Mouse (Mus musculus): ENCODE results near the gene Pdia4. TPM values are rescaled to one million over a fixed set of nuclear protein-coding genes. Genes with fewer than 3 reads are reported as not detected.

Pdia4 gene
- polyA plus RNA-seq, 1 experiment from 2014 or later: 304 TPM

DNA sequence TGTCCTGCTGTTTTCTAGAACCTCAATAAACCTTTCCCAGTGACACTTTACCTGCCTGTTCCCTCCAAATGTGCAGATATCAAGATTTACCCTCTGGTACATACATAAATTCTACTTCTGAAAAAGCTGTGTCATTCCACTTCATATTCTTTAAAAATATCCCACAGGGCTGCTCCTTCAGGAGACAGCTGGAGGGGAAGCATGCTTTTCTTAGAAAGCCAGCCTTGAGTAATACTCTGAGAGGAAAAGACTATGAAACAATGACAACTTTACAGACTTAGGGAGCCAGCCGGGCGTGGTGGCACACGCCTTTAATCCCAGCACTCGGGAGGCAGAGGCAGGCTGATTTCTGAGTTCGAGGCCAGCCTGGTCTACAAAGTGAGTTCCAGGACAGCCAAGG is 4.7 kb downstream of the Pdia4 start:
- Histone ChIP-seq H3K27ac (no peak overlapping the region), H3K27me3 (replicated peaks) (no peaks in the 10 kb centered on the region), H3K9ac (no peak overlapping the region), H3K9me3 (no peaks in the 10 kb centered on the region), H3K4me2 (replicated peaks) (no peak overlapping the region), H3K36me3 (peaks cover 24% of the 10 kb centered on the region), H3K4me1 (replicated peaks) (peaks cover 11% of the 10 kb centered on the region; the same call in 1 of the 2 replicates), H3K4me3 (replicated peaks) (no peak overlapping the region)
- WGBS: 89% methylated on average over 5 of the region's 5 CpGs
- ATAC-seq: no peak

- Histone ChIP-seq H3K27ac (no peak overlapping the region), H3K27me3 (replicated peaks) (no peaks in the 10 kb centered on the region), H3K36me3 (peaks cover 35% of the 10 kb centered on the region), H3K4me1 (replicated peaks) (peaks cover 11% of the 10 kb centered on the region; the same call in 1 of the 2 replicates), H3K4me2 (replicated peaks) (no peak overlapping the region), H3K9me3 (no peaks in the 10 kb centered on the region), H3K4me3 (replicated peaks) (no peak overlapping the region), H3K9ac (no peak overlapping the region)
- no peak for ATAC-seq
- 84% methylated on average over 2 of the region's 2 CpGs for WGBS
Observed at GRCm38 (mm10) chr6:47807419-47807818, 5.8 kb downstream of the Pdia4 start.

- Histone ChIP-seq H3K9ac (no peak overlapping the region), H3K4me2 (replicated peaks) (no peak overlapping the region), H3K4me1 (replicated peaks) (peaks cover 7% of the 10 kb centered on the region; the same call in 1 of the 2 replicates), H3K9me3 (no peaks in the 10 kb centered on the region), H3K36me3 (peaks cover 46% of the 10 kb centered on the region), H3K27me3 (replicated peaks) (no peaks in the 10 kb centered on the region), H3K4me3 (replicated peaks) (no peak overlapping the region), H3K27ac (no peak overlapping the region)
- no peak for ATAC-seq
- WGBS: 70% methylated on average over 2 of the region's 2 CpGs
Observed at GRCm38 (mm10) chr6:47805520-47805919, 7.7 kb downstream of the Pdia4 start.

DNA sequence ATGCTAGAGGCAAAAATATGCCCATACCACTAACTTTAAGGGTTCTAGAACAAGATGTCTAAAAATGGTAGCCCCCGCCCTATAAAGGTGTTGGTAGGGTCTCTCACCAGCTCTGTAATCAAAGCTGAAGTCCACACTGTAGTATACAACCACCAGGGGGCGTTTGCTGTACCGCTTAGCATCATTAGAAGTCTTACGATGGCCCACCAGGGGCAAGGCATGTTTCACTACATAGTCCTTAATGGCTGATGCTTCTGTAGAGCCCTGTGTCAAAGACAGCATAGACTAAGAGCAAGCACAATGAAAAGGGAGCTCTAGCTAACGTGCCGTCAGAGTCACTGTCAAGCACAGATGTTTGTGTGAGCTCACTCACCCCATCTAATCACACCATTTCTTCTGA is 14.2 kb downstream of the Pdia4 start:
- WGBS: 48% methylated on average over 6 of the region's 6 CpGs
- H3K9ac ChIP-seq: no peak overlapping the region
- no peaks in the 10 kb centered on the region for H3K27me3 ChIP-seq (replicated peaks)
- no peak overlapping the region for H3K4me2 ChIP-seq (replicated peaks)
- H3K4me3 ChIP-seq (replicated peaks): no peak overlapping the region
- no peaks in the 10 kb centered on the region for H3K4me1 ChIP-seq (replicated peaks)
- H3K9me3 ChIP-seq: no peaks in the 10 kb centered on the region
- H3K36me3 ChIP-seq: peaks cover 75% of the 10 kb centered on the region
- H3K27ac ChIP-seq: no peak overlapping the region
- peak; percentile 40; the same call in 1 of the 2 replicates for ATAC-seq

GRCm38 (mm10) chr6:47794106-47794830 is 19.0 kb downstream of the Pdia4 start:
- no peaks in the 10 kb centered on the region for H3K4me1 ChIP-seq (replicated peaks)
- 67% methylated on average over 10 of the region's 10 CpGs for WGBS
- peaks cover 37% of the 10 kb centered on the region for H3K36me3 ChIP-seq
- H3K27me3 ChIP-seq (replicated peaks): no peaks in the 10 kb centered on the region
- H3K4me2 ChIP-seq (replicated peaks): no peak overlapping the region
- no peak overlapping the region for H3K9ac ChIP-seq
- H3K4me3 ChIP-seq (replicated peaks): no peak overlapping the region
- H3K27ac ChIP-seq: no peak overlapping the region
- H3K9me3 ChIP-seq: no peaks in the 10 kb centered on the region
- ATAC-seq: 0 out of 2 replicates have a peak, but pooled peaks have one; percentile 32

- Histone ChIP-seq H3K36me3 (peaks cover 28% of the 10 kb centered on the region), H3K27me3 (replicated peaks) (no peaks in the 10 kb centered on the region), H3K4me3 (replicated peaks) (no peak overlapping the region), H3K4me1 (replicated peaks) (0 out of 2 replicates have a peak, but pooled peaks cover 2% of the 10 kb centered on the region), H3K27ac (no peak overlapping the region), H3K4me2 (replicated peaks) (no peak overlapping the region), H3K9ac (no peak overlapping the region), H3K9me3 (no peaks in the 10 kb centered on the region)
- WGBS: 43% methylated on average over 5 of the region's 5 CpGs
- ATAC-seq: no peak
Observed at GRCm38 (mm10) chr6:47793284-47793683, 19.9 kb downstream of the Pdia4 start.

DNA sequence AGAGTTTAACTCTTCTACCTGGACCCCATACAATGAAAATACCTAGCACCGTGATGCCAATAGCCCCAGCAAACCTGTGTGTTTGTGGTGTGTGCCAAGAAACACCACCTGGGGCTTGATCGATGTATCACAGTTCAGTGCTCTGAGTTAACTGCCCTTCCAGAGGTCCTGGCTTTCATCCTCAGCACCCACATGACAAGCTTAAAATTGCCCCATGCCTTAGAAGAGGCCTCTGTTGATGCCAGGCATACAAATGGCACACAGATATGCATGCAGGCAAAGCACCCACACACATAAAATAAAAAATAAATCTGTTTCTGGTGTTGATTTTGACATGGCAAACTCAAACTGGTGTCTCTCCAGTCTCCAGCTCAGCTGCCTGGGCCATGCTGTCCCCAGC is 20.7 kb downstream of the Pdia4 start:
- Histone ChIP-seq H3K4me2 (replicated peaks) (no peak overlapping the region), H3K4me3 (replicated peaks) (no peak overlapping the region), H3K27me3 (replicated peaks) (no peaks in the 10 kb centered on the region), H3K9me3 (no peaks in the 10 kb centered on the region), H3K36me3 (peaks cover 23% of the 10 kb centered on the region), H3K9ac (no peak overlapping the region), H3K4me1 (replicated peaks) (0 out of 2 replicates have a peak, but pooled peaks cover 2% of the 10 kb centered on the region), H3K27ac (no peak overlapping the region)
- 96% methylated on average over 2 of the region's 2 CpGs for WGBS
- ATAC-seq: no peak

DNA sequence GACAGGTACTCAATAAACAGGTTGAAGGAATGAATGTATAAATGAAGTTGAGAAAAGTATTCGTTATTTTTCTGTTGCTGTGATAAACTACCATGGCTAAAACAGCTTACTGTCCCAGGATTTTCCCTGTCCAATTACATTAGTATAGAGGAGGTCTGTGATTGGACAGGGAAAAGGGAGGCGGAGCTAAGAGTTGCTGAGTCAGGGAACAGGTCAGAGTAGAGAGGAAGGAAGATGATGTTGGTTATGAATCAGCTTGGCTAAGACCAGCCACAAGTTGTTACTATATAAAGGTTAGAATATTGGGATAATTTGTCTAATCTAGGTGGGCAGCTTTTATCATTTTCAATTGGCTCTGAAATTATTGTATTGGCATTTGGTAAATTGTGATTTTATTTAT is 22.5 kb downstream of the Pdia4 start:
- no peak overlapping the region for H3K9ac ChIP-seq
- no peaks in the 10 kb centered on the region for H3K27me3 ChIP-seq (replicated peaks)
- H3K27ac ChIP-seq: no peak overlapping the region
- H3K4me3 ChIP-seq (replicated peaks): no peak overlapping the region
- ATAC-seq: no peak
- WGBS: 46% methylated on average over 2 of the region's 2 CpGs
- peaks cover 8% of the 10 kb centered on the region for H3K36me3 ChIP-seq
- 0 out of 2 replicates have a peak, but pooled peaks cover 2% of the 10 kb centered on the region for H3K4me1 ChIP-seq (replicated peaks)
- H3K9me3 ChIP-seq: no peaks in the 10 kb centered on the region
- H3K4me2 ChIP-seq (replicated peaks): no peak overlapping the region

DNA sequence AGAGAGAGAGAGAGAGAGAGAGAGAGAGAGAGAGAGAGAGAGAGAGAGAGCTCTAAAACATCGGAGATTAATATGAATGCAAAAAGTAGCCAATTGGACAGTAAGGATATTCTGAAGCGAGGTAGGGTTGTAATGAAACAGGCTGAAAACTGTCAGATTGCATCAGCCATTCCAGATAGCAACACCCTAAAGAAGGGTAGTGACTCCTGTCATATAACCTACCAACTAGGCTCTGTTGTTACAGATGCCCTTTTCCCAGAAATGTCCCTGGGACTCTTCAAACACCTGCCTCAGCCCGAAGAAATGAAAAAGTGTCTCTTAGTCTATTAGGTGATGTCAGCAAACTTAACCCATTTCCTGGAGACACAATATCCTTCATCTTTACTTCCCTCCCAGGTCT is 24.4 kb downstream of the Pdia4 start:
- H3K4me1 ChIP-seq (replicated peaks): 0 out of 2 replicates have a peak, but pooled peaks cover 2% of the 10 kb centered on the region
- no peak for ATAC-seq
- H3K27ac ChIP-seq: peak overlapping the region; percentile 89
- no peaks in the 10 kb centered on the region for H3K36me3 ChIP-seq
- no peaks in the 10 kb centered on the region for H3K27me3 ChIP-seq (replicated peaks)
- H3K4me2 ChIP-seq (replicated peaks): peak overlapping the region; percentile 66
- 21% methylated on average over 3 of the region's 3 CpGs for WGBS
- peak overlapping the region; percentile 60 for H3K9ac ChIP-seq
- peak overlapping the region; percentile 45 for H3K4me3 ChIP-seq (replicated peaks)
- no peaks in the 10 kb centered on the region for H3K9me3 ChIP-seq

GRCm38 (mm10) chr6:47787941-47788736 is 25.1 kb downstream of the Pdia4 start:
- H3K4me2 ChIP-seq (replicated peaks): peak overlapping the region; percentile 66
- H3K9me3 ChIP-seq: no peaks in the 10 kb centered on the region
- peak; percentile 96 for ATAC-seq
- H3K4me1 ChIP-seq (replicated peaks): 0 out of 2 replicates have a peak, but pooled peaks cover 2% of the 10 kb centered on the region
- H3K27ac ChIP-seq: peak overlapping the region; percentile 89
- H3K36me3 ChIP-seq: no peaks in the 10 kb centered on the region
- H3K4me3 ChIP-seq (replicated peaks): peak overlapping the region; percentile 45
- H3K9ac ChIP-seq: peak overlapping the region; percentile 60
- whole genome bisulfite sequencing: under 1% methylated on average over 18 of the region's 18 CpGs
- no peaks in the 10 kb centered on the region for H3K27me3 ChIP-seq (replicated peaks)

DNA sequence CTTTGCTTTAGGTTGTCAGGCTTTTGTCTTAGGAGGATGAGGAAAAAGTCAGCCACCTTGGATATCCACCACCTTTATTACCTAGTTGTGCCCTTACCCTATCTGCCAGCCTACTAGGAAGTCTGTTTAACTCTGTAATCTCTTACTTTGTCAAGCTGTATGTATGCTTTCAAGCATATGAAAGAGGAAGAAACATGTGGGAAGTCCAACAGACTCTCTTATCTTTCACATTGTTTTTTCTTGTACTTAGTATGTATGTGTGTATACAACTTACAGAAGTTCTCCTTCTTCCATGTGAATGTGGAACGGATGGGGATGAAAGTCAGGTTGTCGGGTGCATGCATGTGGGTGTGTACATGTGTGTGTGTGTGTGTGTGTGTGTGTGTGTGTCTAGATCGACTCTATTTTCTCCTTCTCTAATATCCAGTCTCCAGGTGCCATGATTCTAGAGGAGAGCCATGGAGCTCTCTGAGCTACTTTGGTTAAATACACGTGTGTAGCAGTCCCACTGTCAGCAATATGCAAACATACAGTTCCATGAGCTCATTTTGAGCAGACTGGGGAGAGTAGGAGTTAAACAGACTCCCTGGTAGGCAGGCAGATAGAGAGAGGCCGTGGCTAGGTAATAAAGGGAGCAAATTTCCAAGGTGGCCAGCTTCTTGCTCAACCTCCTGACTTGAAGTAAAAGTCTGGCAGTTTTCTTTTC is 28.4 kb downstream of the Pdia4 start:
- no peak overlapping the region for H3K4me2 ChIP-seq (replicated peaks)
- H3K27ac ChIP-seq: no peak overlapping the region
- H3K4me3 ChIP-seq (replicated peaks): no peak overlapping the region
- no peaks in the 10 kb centered on the region for H3K36me3 ChIP-seq
- H3K9me3 ChIP-seq: no peaks in the 10 kb centered on the region
- H3K4me1 ChIP-seq (replicated peaks): 0 out of 2 replicates have a peak, but pooled peaks cover 2% of the 10 kb centered on the region
- H3K9ac ChIP-seq: no peak overlapping the region
- WGBS: 72% methylated on average over 5 of the region's 5 CpGs
- no peak for ATAC-seq
- H3K27me3 ChIP-seq (replicated peaks): no peaks in the 10 kb centered on the region
